Mouse (Mus musculus) embryonic facial prominence, embryonic 14.5 days (tissue): ENCODE results near the gene Dtd2. TPM values are rescaled to one million over a fixed set of nuclear protein-coding genes. Genes with fewer than 3 reads are reported as not detected.

Experiments
- ATAC-seq: fragments of 200-750 bp; cut with Nextera tagmentation; 2 replicates; pipeline ENCODE4 v1.8.0; 2017; ENCODE audit warnings: low read depth, moderate number of reproducible peaks, moderate TSS enrichment
- DNase-seq: peaks from one replicate; pipeline ENCODE4 v3.0.0-alpha.2; 2015; ENCODE audit warnings: low spot score
- H3K27ac ChIP-seq: fragments of 300-500 bp; sonication (generic); replicated peaks from 2 replicates; pipeline ENCODE4 v1.5.1; 2014; ENCODE audit warnings: low read depth, mild to moderate bottlenecking, low read length, moderate library complexity
- H3K27me3 ChIP-seq: fragments of 300-500 bp; sonication (generic); replicated peaks from 2 replicates; pipeline ENCODE4 v1.6.1; 2014; ENCODE audit warnings: low read length; ENCODE audit not compliant: control insufficient read depth, insufficient read depth
- H3K36me3 ChIP-seq: fragments of 300-500 bp; sonication (generic); 2 replicates; pipeline ENCODE4 v1.6.1; 2014; ENCODE audit warnings: low read length, mixed read lengths; ENCODE audit not compliant: control insufficient read depth, insufficient read depth
- H3K4me1 ChIP-seq: fragments of 300-500 bp; sonication (generic); 2 replicates; pipeline ENCODE4 v1.6.1; 2014; ENCODE audit warnings: antibody characterized with exemption, low read length; ENCODE audit not compliant: control insufficient read depth, insufficient read depth
- H3K4me2 ChIP-seq: fragments of 300-500 bp; sonication (generic); 2 replicates; pipeline ENCODE4 v1.6.1; 2014; ENCODE audit warnings: low read depth, mild to moderate bottlenecking, low read length, moderate library complexity, mixed read lengths
- H3K4me3 ChIP-seq: fragments of 300-500 bp; sonication (generic); 2 replicates; pipeline ENCODE4 v1.5.1; 2014; ENCODE audit warnings: low read depth, mild to moderate bottlenecking, low read length
- H3K9ac ChIP-seq: fragments of 300-500 bp; sonication (generic); 2 replicates; pipeline ENCODE4 v1.6.1; 2014; ENCODE audit warnings: low read depth, mild to moderate bottlenecking, low read length, moderate library complexity, mixed read lengths
- H3K9me3 ChIP-seq: fragments of 300-500 bp; sonication (generic); 2 replicates; pipeline ENCODE4 v1.6.1; 2016; ENCODE audit warnings: low read length; ENCODE audit not compliant: control insufficient read depth
- WGBS: fragments of 180-500 bp; shearing (Covaris S2); extraction: QIAGEN DNeasy Blood & Tissue Kit; methylation state at CpG from one replicate; pipeline ENCODE4 v1.1.7; 2014; 5-methylcytosine and 5-hydroxymethylcytosine counted together
- polyA plus RNA-seq: library from polyadenylated mRNA; unstranded; fragments of >200 nt; fragmentation: Nextera tagmentation; extraction: Ambion mirVana; gene quantifications from 2 replicates; pipeline ENCODE4 v1.2.1, GENCODE M21; 2014

The Dtd2 gene
- polyA plus RNA-seq, 1 experiment from 2014 or later = 19.0 TPM

GRCm38 (mm10) chr12:51998366-51998932 lies 7.9 kb downstream of the Dtd2 start:
- H3K9ac ChIP-seq = no peak overlapping the region
- WGBS = 92% methylated on average over 9 of the region's 9 CpGs
- no peaks in the 10 kb centered on the region for H3K27me3 ChIP-seq
- ATAC-seq = no peak
- no peaks in the 10 kb centered on the region for H3K9me3 ChIP-seq
- no peak overlapping the region for H3K27ac ChIP-seq
- H3K4me3 ChIP-seq = no peak overlapping the region
- no peak for DNase-seq
- peaks cover 33% of the 10 kb centered on the region for H3K36me3 ChIP-seq
- no peaks in the 10 kb centered on the region for H3K4me1 ChIP-seq
- H3K4me2 ChIP-seq = no peak overlapping the region

GRCm38 (mm10) chr12:51995738-51996536 lies 10.4 kb downstream of the Dtd2 start:
- ATAC-seq = no peak
- Histone ChIP-seq H3K4me2 (no peak overlapping the region), H3K36me3 (peaks cover 33% of the 10 kb centered on the region), H3K4me3 (no peak overlapping the region), H3K27ac (no peak overlapping the region), H3K27me3 (no peaks in the 10 kb centered on the region), H3K9ac (no peak overlapping the region), H3K4me1 (no peaks in the 10 kb centered on the region), H3K9me3 (no peaks in the 10 kb centered on the region)
- DNase-seq = no peak
- WGBS = 83% methylated on average over 1 of the region's 1 CpGs

- WGBS = 73% methylated on average over 2 of the region's 2 CpGs
- H3K27me3 ChIP-seq = no peaks in the 10 kb centered on the region
- DNase-seq (no peak), ATAC-seq (no peak)
- H3K9ac ChIP-seq = no peak overlapping the region
- no peak overlapping the region for H3K4me2 ChIP-seq
- H3K27ac ChIP-seq = no peak overlapping the region
- H3K4me3 ChIP-seq = no peak overlapping the region
- H3K36me3 ChIP-seq = 0 out of 2 replicates have a peak, but pooled peaks cover 7% of the 10 kb centered on the region
- no peaks in the 10 kb centered on the region for H3K4me1 ChIP-seq
- H3K9me3 ChIP-seq = no peaks in the 10 kb centered on the region
These were observed 15.7 kb downstream of the Dtd2 start for GRCm38 (mm10) chr12:51990629-51991028.

- WGBS = 88% methylated on average over 5 of the region's 5 CpGs
- Histone ChIP-seq H3K4me3 (no peak overlapping the region), H3K4me2 (no peak overlapping the region), H3K9me3 (no peaks in the 10 kb centered on the region), H3K36me3 (no peaks in the 10 kb centered on the region), H3K27me3 (no peaks in the 10 kb centered on the region), H3K27ac (no peak overlapping the region), H3K4me1 (no peaks in the 10 kb centered on the region), H3K9ac (no peak overlapping the region)
- no peak for ATAC-seq
- DNase-seq = no peak
These were observed 17.8 kb downstream of the Dtd2 start for GRCm38 (mm10) chr12:51988536-51988935.

- H3K4me3 ChIP-seq = no peak overlapping the region
- no peak overlapping the region for H3K4me2 ChIP-seq
- ATAC-seq (no peak), DNase-seq (no peak)
- no peaks in the 10 kb centered on the region for H3K27me3 ChIP-seq
- no peaks in the 10 kb centered on the region for H3K9me3 ChIP-seq
- no peak overlapping the region for H3K27ac ChIP-seq
- whole genome bisulfite sequencing = 49% methylated on average over 4 of the region's 4 CpGs
- H3K9ac ChIP-seq = no peak overlapping the region
- H3K4me1 ChIP-seq = no peaks in the 10 kb centered on the region
- no peaks in the 10 kb centered on the region for H3K36me3 ChIP-seq
These were observed 20.5 kb downstream of the Dtd2 start for GRCm38 (mm10) chr12:51985826-51986225.

- H3K27ac ChIP-seq = no peak overlapping the region
- WGBS = 93% methylated on average over 3 of the region's 3 CpGs
- no peak overlapping the region for H3K4me2 ChIP-seq
- DNase-seq = no peak
- no peaks in the 10 kb centered on the region for H3K9me3 ChIP-seq
- H3K4me1 ChIP-seq = no peaks in the 10 kb centered on the region
- no peak overlapping the region for H3K4me3 ChIP-seq
- no peak overlapping the region for H3K9ac ChIP-seq
- H3K27me3 ChIP-seq = no peaks in the 10 kb centered on the region
- ATAC-seq = no peak
- H3K36me3 ChIP-seq = no peaks in the 10 kb centered on the region
These were observed 21.0 kb downstream of the Dtd2 start for GRCm38 (mm10) chr12:51985163-51985748.

- H3K4me2 ChIP-seq = no peak overlapping the region
- H3K36me3 ChIP-seq = no peaks in the 10 kb centered on the region
- H3K27me3 ChIP-seq = no peaks in the 10 kb centered on the region
- WGBS = 80% methylated on average over 1 of the region's 1 CpGs
- H3K27ac ChIP-seq = no peak overlapping the region
- ATAC-seq = no peak
- no peak overlapping the region for H3K4me3 ChIP-seq
- no peaks in the 10 kb centered on the region for H3K4me1 ChIP-seq
- DNase-seq = no peak
- no peak overlapping the region for H3K9ac ChIP-seq
- H3K9me3 ChIP-seq = no peaks in the 10 kb centered on the region
These were observed 22.7 kb downstream of the Dtd2 start for GRCm38 (mm10) chr12:51983625-51984024.

GRCm38 (mm10) chr12:51976531-51976930 lies 29.8 kb downstream of the Dtd2 start:
- no peaks in the 10 kb centered on the region for H3K36me3 ChIP-seq
- WGBS = 74% methylated on average over 9 of the region's 9 CpGs
- H3K9me3 ChIP-seq = 0 out of 2 replicates have a peak, but pooled peaks cover 6% of the 10 kb centered on the region
- no peak overlapping the region for H3K27ac ChIP-seq
- H3K4me3 ChIP-seq = no peak overlapping the region
- DNase-seq = no peak
- ATAC-seq = no peak
- H3K27me3 ChIP-seq = no peaks in the 10 kb centered on the region
- no peaks in the 10 kb centered on the region for H3K4me1 ChIP-seq
- H3K4me2 ChIP-seq = no peak overlapping the region
- H3K9ac ChIP-seq = no peak overlapping the region
